Mouse (Mus musculus): ENCODE results near the gene Ppfia4. TPM values are rescaled to one million over a fixed set of nuclear protein-coding genes. Genes with fewer than 3 reads are reported as not detected.

Gene Ppfia4
- polyA plus RNA-seq, 1 experiment from 2014 or later, result 2.0 TPM

- H3K4me3 ChIP-seq (ENCODE audit: low read depth, low read length), result no peak overlapping the region
- no peak overlapping the region for H3K4me2 ChIP-seq (ENCODE audit: low read depth, low read length)
- 0 out of 2 replicates have a peak, but pooled peaks cover 1% of the 10 kb centered on the region for H3K4me1 ChIP-seq (ENCODE audit: control insufficient read depth, low read depth, low read length)
- no peak overlapping the region for H3K27ac ChIP-seq (ENCODE audit: low read length)
- H3K9ac ChIP-seq (ENCODE audit: low read depth, low read length), result no peak overlapping the region
- H3K36me3 ChIP-seq (ENCODE audit: control insufficient read depth, insufficient read depth), result no peaks in the 10 kb centered on the region
- H3K9me3 ChIP-seq (replicated peaks; ENCODE audit: control insufficient read depth, low read length), result no peaks in the 10 kb centered on the region
- WGBS (ENCODE audit: insufficient replicate concordance), result 53% methylated on average over 8 of the region's 8 CpGs
- H3K27me3 ChIP-seq (ENCODE audit: control insufficient read depth, insufficient read depth, low read depth, low read length), result peaks cover 28% of the 10 kb centered on the region
- ATAC-seq (ENCODE audit: low read depth), result no peak
These were observed 35.5 kb downstream of the Ppfia4 start for GRCm38 (mm10) chr1:134297265-134297664.

GRCm38 (mm10) chr1:134293738-134294604 is 38.8 kb downstream of the Ppfia4 start:
- Histone ChIP-seq H3K9ac (ENCODE audit: low read depth, low read length) (no peak overlapping the region), H3K27me3 (ENCODE audit: control insufficient read depth, insufficient read depth, low read depth, low read length) (peaks cover 17% of the 10 kb centered on the region), H3K4me3 (ENCODE audit: low read depth, low read length) (no peak overlapping the region), H3K27ac (ENCODE audit: low read length) (no peak overlapping the region), H3K36me3 (ENCODE audit: control insufficient read depth, insufficient read depth) (no peaks in the 10 kb centered on the region), H3K4me2 (ENCODE audit: low read depth, low read length) (no peak overlapping the region), H3K4me1 (ENCODE audit: control insufficient read depth, low read depth, low read length) (no peaks in the 10 kb centered on the region), H3K9me3 (replicated peaks; ENCODE audit: control insufficient read depth, low read length) (no peaks in the 10 kb centered on the region)
- 43% methylated on average over 3 of the region's 3 CpGs for WGBS (ENCODE audit: insufficient replicate concordance)
- ATAC-seq (ENCODE audit: low read depth), result no peak

- H3K4me2 ChIP-seq (ENCODE audit: low read depth, low read length), result no peak overlapping the region
- no peak for ATAC-seq (ENCODE audit: low read depth)
- H3K9me3 ChIP-seq (replicated peaks; ENCODE audit: control insufficient read depth, low read length), result no peaks in the 10 kb centered on the region
- no peak overlapping the region for H3K9ac ChIP-seq (ENCODE audit: low read depth, low read length)
- H3K4me3 ChIP-seq (ENCODE audit: low read depth, low read length), result no peak overlapping the region
- WGBS (ENCODE audit: insufficient replicate concordance), result 56% methylated on average over 7 of the region's 7 CpGs
- no peak overlapping the region for H3K27ac ChIP-seq (ENCODE audit: low read length)
- H3K4me1 ChIP-seq (ENCODE audit: control insufficient read depth, low read depth, low read length), result no peaks in the 10 kb centered on the region
- H3K27me3 ChIP-seq (ENCODE audit: control insufficient read depth, insufficient read depth, low read depth, low read length), result peaks cover 10% of the 10 kb centered on the region
- H3K36me3 ChIP-seq (ENCODE audit: control insufficient read depth, insufficient read depth), result no peaks in the 10 kb centered on the region
These were observed 39.5 kb downstream of the Ppfia4 start for GRCm38 (mm10) chr1:134293276-134293675.

GRCm38 (mm10) chr1:134292601-134293000 is 40.1 kb downstream of the Ppfia4 start:
- Histone ChIP-seq H3K9ac (ENCODE audit: low read depth, low read length) (no peak overlapping the region), H3K9me3 (replicated peaks; ENCODE audit: control insufficient read depth, low read length) (no peaks in the 10 kb centered on the region), H3K4me3 (ENCODE audit: low read depth, low read length) (no peak overlapping the region), H3K36me3 (ENCODE audit: control insufficient read depth, insufficient read depth) (no peaks in the 10 kb centered on the region), H3K4me1 (ENCODE audit: control insufficient read depth, low read depth, low read length) (no peaks in the 10 kb centered on the region), H3K27ac (ENCODE audit: low read length) (no peak overlapping the region), H3K27me3 (ENCODE audit: control insufficient read depth, insufficient read depth, low read depth, low read length) (peaks cover 3% of the 10 kb centered on the region), H3K4me2 (ENCODE audit: low read depth, low read length) (no peak overlapping the region)
- 40% methylated on average over 9 of the region's 9 CpGs for WGBS (ENCODE audit: insufficient replicate concordance)
- no peak for ATAC-seq (ENCODE audit: low read depth)

GRCm38 (mm10) chr1:134292073-134292472 is 40.7 kb downstream of the Ppfia4 start:
- Histone ChIP-seq H3K27me3 (ENCODE audit: control insufficient read depth, insufficient read depth, low read depth, low read length) (no peaks in the 10 kb centered on the region), H3K27ac (ENCODE audit: low read length) (no peak overlapping the region), H3K9ac (ENCODE audit: low read depth, low read length) (no peak overlapping the region), H3K4me3 (ENCODE audit: low read depth, low read length) (no peak overlapping the region), H3K36me3 (ENCODE audit: control insufficient read depth, insufficient read depth) (no peaks in the 10 kb centered on the region), H3K9me3 (replicated peaks; ENCODE audit: control insufficient read depth, low read length) (no peaks in the 10 kb centered on the region), H3K4me2 (ENCODE audit: low read depth, low read length) (no peak overlapping the region), H3K4me1 (ENCODE audit: control insufficient read depth, low read depth, low read length) (no peaks in the 10 kb centered on the region)
- WGBS (ENCODE audit: insufficient replicate concordance), result 29% methylated on average over 5 of the region's 5 CpGs
- no peak for ATAC-seq (ENCODE audit: low read depth)

- no peaks in the 10 kb centered on the region for H3K36me3 ChIP-seq (ENCODE audit: control insufficient read depth, insufficient read depth)
- no peak overlapping the region for H3K9ac ChIP-seq (ENCODE audit: low read depth, low read length)
- H3K27me3 ChIP-seq (ENCODE audit: control insufficient read depth, insufficient read depth, low read depth, low read length), result no peaks in the 10 kb centered on the region
- no peak overlapping the region for H3K4me3 ChIP-seq (ENCODE audit: low read depth, low read length)
- H3K4me1 ChIP-seq (ENCODE audit: control insufficient read depth, low read depth, low read length), result no peaks in the 10 kb centered on the region
- ATAC-seq (ENCODE audit: low read depth), result no peak
- no peaks in the 10 kb centered on the region for H3K9me3 ChIP-seq (replicated peaks; ENCODE audit: control insufficient read depth, low read length)
- no peak overlapping the region for H3K4me2 ChIP-seq (ENCODE audit: low read depth, low read length)
- WGBS (ENCODE audit: insufficient replicate concordance), result 64% methylated on average over 8 of the region's 8 CpGs
- no peak overlapping the region for H3K27ac ChIP-seq (ENCODE audit: low read length)
These were observed 41.2 kb downstream of the Ppfia4 start for GRCm38 (mm10) chr1:134291555-134291954.

- Histone ChIP-seq H3K4me3 (ENCODE audit: low read depth, low read length) (no peak overlapping the region), H3K27me3 (ENCODE audit: control insufficient read depth, insufficient read depth, low read depth, low read length) (no peaks in the 10 kb centered on the region), H3K36me3 (ENCODE audit: control insufficient read depth, insufficient read depth) (no peaks in the 10 kb centered on the region), H3K4me2 (ENCODE audit: low read depth, low read length) (no peak overlapping the region), H3K9me3 (replicated peaks; ENCODE audit: control insufficient read depth, low read length) (no peaks in the 10 kb centered on the region), H3K4me1 (ENCODE audit: control insufficient read depth, low read depth, low read length) (no peaks in the 10 kb centered on the region), H3K27ac (ENCODE audit: low read length) (no peak overlapping the region), H3K9ac (ENCODE audit: low read depth, low read length) (no peak overlapping the region)
- ATAC-seq (ENCODE audit: low read depth), result no peak
- 58% methylated on average over 5 of the region's 5 CpGs for WGBS (ENCODE audit: insufficient replicate concordance)
These were observed 41.8 kb downstream of the Ppfia4 start for GRCm38 (mm10) chr1:134290909-134291308.

- 81% methylated on average over 13 of the region's 13 CpGs for WGBS (ENCODE audit: insufficient replicate concordance)
- ATAC-seq (ENCODE audit: low read depth), result no peak
These were observed 42.4 kb downstream of the Ppfia4 start for GRCm38 (mm10) chr1:134290300-134290699.

GRCm38 (mm10) chr1:134289598-134290099 is 43.1 kb downstream of the Ppfia4 start, which contains the start of gene Myog:
Gene Myog, plus strand, starts transcription at chr1:134289989.
- WGBS (ENCODE audit: insufficient replicate concordance), result 60% methylated on average over 11 of the region's 11 CpGs
- Histone ChIP-seq H3K27ac (ENCODE audit: low read length) (no peak within 1 kb of the TSS), H3K9ac (ENCODE audit: low read depth, low read length) (no peak within 1 kb of the TSS), H3K4me2 (ENCODE audit: low read depth, low read length) (no peak within 1 kb of the TSS), H3K4me1 (ENCODE audit: control insufficient read depth, low read depth, low read length) (no peaks in the 10 kb centered on the region), H3K4me3 (ENCODE audit: low read depth, low read length) (no peak within 1 kb of the TSS), H3K9me3 (replicated peaks; ENCODE audit: control insufficient read depth, low read length) (no peaks in the 10 kb centered on the region), H3K27me3 (ENCODE audit: control insufficient read depth, insufficient read depth, low read depth, low read length) (no peaks in the 10 kb centered on the region), H3K36me3 (ENCODE audit: control insufficient read depth, insufficient read depth) (no peaks in the 10 kb centered on the region)
- no peak for ATAC-seq (ENCODE audit: low read depth)

More at GRCm38 (mm10) chr1:134290300-134290699, 42.4 kb downstream of the Ppfia4 start:
- H3K9ac ChIP-seq (ENCODE audit: low read depth, low read length), result no peak overlapping the region
- H3K4me3 ChIP-seq (ENCODE audit: low read depth, low read length), result no peak overlapping the region
- no peaks in the 10 kb centered on the region for H3K9me3 ChIP-seq (replicated peaks; ENCODE audit: control insufficient read depth, low read length)
- H3K27ac ChIP-seq (ENCODE audit: low read length), result no peak overlapping the region
- H3K4me1 ChIP-seq (ENCODE audit: control insufficient read depth, low read depth, low read length), result no peaks in the 10 kb centered on the region
- no peak overlapping the region for H3K4me2 ChIP-seq (ENCODE audit: low read depth, low read length)
- no peaks in the 10 kb centered on the region for H3K36me3 ChIP-seq (ENCODE audit: control insufficient read depth, insufficient read depth)
- no peaks in the 10 kb centered on the region for H3K27me3 ChIP-seq (ENCODE audit: control insufficient read depth, insufficient read depth, low read depth, low read length)

Measured in liver, embryonic 16.5 days (tissue).